Mouse (Mus musculus) forebrain, embryonic 12.5 days (tissue): ENCODE results near the gene Ptpn13. TPM values are rescaled to one million over a fixed set of nuclear protein-coding genes. Genes with fewer than 3 reads are reported as not detected.

Experiments used
- ATAC-seq: fragments of 200-750 bp; cut with Nextera tagmentation; 2 replicates; pipeline ENCODE4 v1.8.0; 2017; ENCODE audit warnings: moderate TSS enrichment; ENCODE audit not compliant: low FRiP score
- H3K27ac ChIP-seq: fragments of 300-500 bp; sonication (generic); 2 replicates; pipeline ENCODE4 v1.5.1; 2016; ENCODE audit warnings: mild to moderate bottlenecking
- H3K27me3 ChIP-seq: fragments of 300-500 bp; sonication (generic); 2 replicates; pipeline ENCODE4 v1.6.1; 2016; ENCODE audit warnings: mild to moderate bottlenecking
- H3K36me3 ChIP-seq: fragments of 300-500 bp; sonication (generic); replicated peaks from 2 replicates; pipeline ENCODE4 v1.6.1; 2016; ENCODE audit warnings: mild to moderate bottlenecking
- H3K4me1 ChIP-seq: fragments of 300-500 bp; sonication (generic); 2 replicates; pipeline ENCODE4 v1.6.1; 2016
- H3K4me2 ChIP-seq: fragments of 300-500 bp; sonication (generic); 2 replicates; pipeline ENCODE4 v1.6.1; 2016; ENCODE audit warnings: mild to moderate bottlenecking, moderate library complexity
- H3K4me3 ChIP-seq: fragments of 300-500 bp; sonication (generic); replicated peaks from 2 replicates; pipeline ENCODE4 v1.5.1; 2016; ENCODE audit warnings: mild to moderate bottlenecking
- H3K9ac ChIP-seq: fragments of 300-500 bp; sonication (generic); 2 replicates; pipeline ENCODE4 v1.6.1; 2016; ENCODE audit warnings: mild to moderate bottlenecking
- H3K9me3 ChIP-seq: fragments of 300-500 bp; sonication (generic); 2 replicates; pipeline ENCODE4 v1.6.1; 2016
- WGBS: fragments of 180-500 bp; shearing (Covaris S2); methylation state at CpG from one replicate; pipeline ENCODE4 v1.1.7; 2016; 5-methylcytosine and 5-hydroxymethylcytosine counted together
- polyA plus RNA-seq: library from polyadenylated mRNA; unstranded; fragments of >200 nt; fragmentation: Nextera tagmentation; extraction: Ambion mirVana; gene quantifications from 2 replicates; pipeline ENCODE4 v1.2.1, GENCODE M21; 2016

Ptpn13 gene
- polyA plus RNA-seq, 1 experiment from 2014 or later = 14.4 TPM

GRCm38 (mm10) chr5:103445383-103445782 lies 20.4 kb downstream of the Ptpn13 start:
- no peak overlapping the region for H3K9ac ChIP-seq
- no peak overlapping the region for H3K4me2 ChIP-seq
- H3K27me3 ChIP-seq = peaks cover 6% of the 10 kb centered on the region; the same call in 1 of the 2 replicates
- WGBS = 80% methylated on average over 7 of the region's 7 CpGs
- H3K27ac ChIP-seq = no peak overlapping the region
- H3K9me3 ChIP-seq = no peaks in the 10 kb centered on the region
- no peaks in the 10 kb centered on the region for H3K36me3 ChIP-seq
- no peak overlapping the region for H3K4me3 ChIP-seq
- H3K4me1 ChIP-seq = peaks cover 39% of the 10 kb centered on the region
- no peak for ATAC-seq

GRCm38 (mm10) chr5:103447806-103448416 lies 22.9 kb downstream of the Ptpn13 start:
- peaks cover 26% of the 10 kb centered on the region for H3K4me1 ChIP-seq
- H3K4me2 ChIP-seq = peak overlapping the region; percentile 25
- H3K27me3 ChIP-seq = peaks cover 6% of the 10 kb centered on the region; the same call in 1 of the 2 replicates
- 33% methylated on average over 17 of the region's 17 CpGs for WGBS
- ATAC-seq = peak; percentile 41; the same call in 1 of the 2 replicates
- no peak overlapping the region for H3K9ac ChIP-seq
- H3K4me3 ChIP-seq = no peak overlapping the region
- H3K9me3 ChIP-seq = no peaks in the 10 kb centered on the region
- no peaks in the 10 kb centered on the region for H3K36me3 ChIP-seq
- H3K27ac ChIP-seq = peak overlapping the region; percentile 33; the same call in 1 of the 2 replicates

GRCm38 (mm10) chr5:103448470-103448869 lies 23.5 kb downstream of the Ptpn13 start:
- Histone ChIP-seq H3K4me3 (no peak overlapping the region), H3K27me3 (peaks cover 6% of the 10 kb centered on the region; the same call in 1 of the 2 replicates), H3K4me2 (peak overlapping the region; percentile 25), H3K4me1 (peaks cover 26% of the 10 kb centered on the region), H3K36me3 (no peaks in the 10 kb centered on the region), H3K27ac (peak overlapping the region; percentile 33; the same call in 1 of the 2 replicates), H3K9ac (no peak overlapping the region), H3K9me3 (no peaks in the 10 kb centered on the region)
- WGBS = 10% methylated on average over 1 of the region's 1 CpGs
- no peak; the same call in 1 of the 2 replicates for ATAC-seq

- H3K9ac ChIP-seq = no peak overlapping the region
- no peak overlapping the region for H3K27ac ChIP-seq
- no peak overlapping the region for H3K4me2 ChIP-seq
- no peak for ATAC-seq
- 95% methylated on average over 1 of the region's 1 CpGs for WGBS
- no peaks in the 10 kb centered on the region for H3K36me3 ChIP-seq
- H3K4me3 ChIP-seq = no peak overlapping the region
- H3K9me3 ChIP-seq = no peaks in the 10 kb centered on the region
- H3K27me3 ChIP-seq = peaks cover 6% of the 10 kb centered on the region; the same call in 1 of the 2 replicates
- peaks cover 26% of the 10 kb centered on the region for H3K4me1 ChIP-seq
These were observed 25.7 kb downstream of the Ptpn13 start for GRCm38 (mm10) chr5:103450663-103451062.

- Histone ChIP-seq H3K9me3 (no peaks in the 10 kb centered on the region), H3K4me1 (peaks cover 12% of the 10 kb centered on the region), H3K4me3 (no peak overlapping the region), H3K4me2 (no peak overlapping the region), H3K27ac (no peak overlapping the region), H3K9ac (no peak overlapping the region), H3K36me3 (no peaks in the 10 kb centered on the region), H3K27me3 (no peaks in the 10 kb centered on the region)
- no peak for ATAC-seq
- WGBS = 77% methylated on average over 14 of the region's 14 CpGs
These were observed 28.6 kb downstream of the Ptpn13 start for GRCm38 (mm10) chr5:103453361-103454140.

- no peak for ATAC-seq
- H3K4me1 ChIP-seq = peaks cover 4% of the 10 kb centered on the region; the same call in 1 of the 2 replicates
- H3K4me2 ChIP-seq = no peak overlapping the region
- H3K9me3 ChIP-seq = no peaks in the 10 kb centered on the region
- H3K36me3 ChIP-seq = no peaks in the 10 kb centered on the region
- no peak overlapping the region for H3K4me3 ChIP-seq
- no peak overlapping the region for H3K9ac ChIP-seq
- no peak overlapping the region for H3K27ac ChIP-seq
- 91% methylated on average over 1 of the region's 1 CpGs for whole genome bisulfite sequencing
- H3K27me3 ChIP-seq = no peaks in the 10 kb centered on the region
These were observed 31.8 kb downstream of the Ptpn13 start for GRCm38 (mm10) chr5:103456794-103457193.

GRCm38 (mm10) chr5:103458411-103458810 lies 33.4 kb downstream of the Ptpn13 start:
- H3K9me3 ChIP-seq = no peaks in the 10 kb centered on the region
- WGBS = 36% methylated on average over 8 of the region's 8 CpGs
- ATAC-seq = no peak
- no peak overlapping the region for H3K4me2 ChIP-seq
- H3K9ac ChIP-seq = no peak overlapping the region
- H3K27me3 ChIP-seq = no peaks in the 10 kb centered on the region
- H3K27ac ChIP-seq = no peak overlapping the region
- no peak overlapping the region for H3K4me3 ChIP-seq
- H3K4me1 ChIP-seq = peaks cover 4% of the 10 kb centered on the region; the same call in 1 of the 2 replicates
- 0 out of 2 replicates have a peak, but pooled peaks cover 3% of the 10 kb centered on the region for H3K36me3 ChIP-seq

GRCm38 (mm10) chr5:103458959-103459675 lies 34.1 kb downstream of the Ptpn13 start:
- Histone ChIP-seq H3K9me3 (no peaks in the 10 kb centered on the region), H3K27me3 (no peaks in the 10 kb centered on the region), H3K4me1 (peaks cover 10% of the 10 kb centered on the region; the same call in 1 of the 2 replicates), H3K4me2 (no peak overlapping the region), H3K9ac (no peak overlapping the region), H3K27ac (no peak overlapping the region), H3K4me3 (no peak overlapping the region), H3K36me3 (0 out of 2 replicates have a peak, but pooled peaks cover 3% of the 10 kb centered on the region)
- ATAC-seq = no peak
- 87% methylated on average over 8 of the region's 8 CpGs for WGBS

GRCm38 (mm10) chr5:103460903-103461302 lies 35.9 kb downstream of the Ptpn13 start:
- H3K9me3 ChIP-seq = no peaks in the 10 kb centered on the region
- peaks cover 10% of the 10 kb centered on the region; the same call in 1 of the 2 replicates for H3K4me1 ChIP-seq
- H3K4me2 ChIP-seq = no peak overlapping the region
- H3K9ac ChIP-seq = no peak overlapping the region
- H3K27ac ChIP-seq = no peak overlapping the region
- 86% methylated on average over 6 of the region's 6 CpGs for WGBS
- H3K4me3 ChIP-seq = no peak overlapping the region
- no peaks in the 10 kb centered on the region for H3K27me3 ChIP-seq
- H3K36me3 ChIP-seq = 0 out of 2 replicates have a peak, but pooled peaks cover 3% of the 10 kb centered on the region
- ATAC-seq = no peak

- 64% methylated on average over 10 of the region's 10 CpGs for WGBS
- Histone ChIP-seq H3K27me3 (no peaks in the 10 kb centered on the region), H3K4me2 (no peak overlapping the region), H3K9me3 (no peaks in the 10 kb centered on the region), H3K4me1 (peaks cover 5% of the 10 kb centered on the region; the same call in 1 of the 2 replicates), H3K4me3 (no peak overlapping the region), H3K9ac (no peak overlapping the region), H3K36me3 (0 out of 2 replicates have a peak, but pooled peaks cover 3% of the 10 kb centered on the region), H3K27ac (no peak overlapping the region)
- ATAC-seq = no peak
These were observed 38.7 kb downstream of the Ptpn13 start for GRCm38 (mm10) chr5:103463661-103464219.

GRCm38 (mm10) chr5:103464329-103464728 lies 39.3 kb downstream of the Ptpn13 start:
- Histone ChIP-seq H3K4me3 (no peak overlapping the region), H3K9me3 (no peaks in the 10 kb centered on the region), H3K4me1 (peaks cover 5% of the 10 kb centered on the region; the same call in 1 of the 2 replicates), H3K27ac (no peak overlapping the region), H3K4me2 (no peak overlapping the region), H3K36me3 (0 out of 2 replicates have a peak, but pooled peaks cover 3% of the 10 kb centered on the region), H3K9ac (no peak overlapping the region), H3K27me3 (no peaks in the 10 kb centered on the region)
- WGBS = 90% methylated on average over 4 of the region's 4 CpGs
- no peak for ATAC-seq
